Mouse (Mus musculus) urinary bladder, postnatal 4 days (tissue): ENCODE results near the gene Nrarp.
A peak's percentile ranks its signal among the peaks of the same experiment; 100 is the strongest.

Experiments
- DNase-seq, 2 experiments: peaks; one replicate each; pipeline ENCODE4 v3.0.0; 2021 to 2022; ENCODE audit warnings: low spot score in 2 of 2

Gene Nrarp

GRCm38 (mm10) chr2:25174866-25175689, 5.5 kb upstream of the Nrarp start:
- peak in 1 of 2 experiments; percentile 15 for DNase-seq

GRCm38 (mm10) chr2:25175690-25176078, 4.9 kb upstream of the Nrarp start:
- DNase-seq = no peak

- no peak for DNase-seq
Observed at GRCm38 (mm10) chr2:25176573-25176972, 4.0 kb upstream of the Nrarp start.

GRCm38 (mm10) chr2:25177076-25177475, 3.5 kb upstream of the Nrarp start:
- no peak for DNase-seq

GRCm38 (mm10) chr2:25177685-25178084, 2.9 kb upstream of the Nrarp start:
- peak in 1 of 2 experiments; percentile 23 for DNase-seq

- DNase-seq = peak in 1 of 2 experiments; percentile 16
Observed at GRCm38 (mm10) chr2:25178285-25178972, 2.1 kb upstream of the Nrarp start.

GRCm38 (mm10) chr2:25179566-25180217, 866 bp upstream of the Nrarp start:
- DNase-seq = no peak

- DNase-seq = no peak
Observed at GRCm38 (mm10) chr2:25180973-25181890, 674 bp downstream of the Nrarp start.

GRCm38 (mm10) chr2:25181891-25182397, 1.4 kb downstream of the Nrarp start:
- DNase-seq = no peak

GRCm38 (mm10) chr2:25182664-25183063, 2.1 kb downstream of the Nrarp start:
- DNase-seq = no peak

GRCm38 (mm10) chr2:25183336-25183735, 2.8 kb downstream of the Nrarp start:
- DNase-seq = no peak

- DNase-seq = no peak
Observed at GRCm38 (mm10) chr2:25184496-25184895, 3.9 kb downstream of the Nrarp start.

- peak in 1 of 2 experiments; percentile 47 for DNase-seq
Observed at GRCm38 (mm10) chr2:25185625-25186574, 5.3 kb downstream of the Nrarp start.

GRCm38 (mm10) chr2:25186575-25186930, 6.0 kb downstream of the Nrarp start:
- DNase-seq = no peak

- no peak for DNase-seq
Observed at GRCm38 (mm10) chr2:25187841-25188240, 7.3 kb downstream of the Nrarp start.

- DNase-seq = peak; percentile 73 to 77
Observed at GRCm38 (mm10) chr2:25193330-25193770, 12.8 kb downstream of the Nrarp start.

GRCm38 (mm10) chr2:25194006-25194405, 13.4 kb downstream of the Nrarp start:
- DNase-seq = no peak

- DNase-seq = no peak
Observed at GRCm38 (mm10) chr2:25194486-25195171, 14.1 kb downstream of the Nrarp start.
